ENCODE assay signal across 9 mouse cellular contexts in genomic region chr7:25781937-25782610, GRCm38 (mm10). TPM values are rescaled to one million over a fixed set of nuclear protein-coding genes. Genes with fewer than 3 reads are reported as not detected.
DNase-seq lines count a peak whose midpoint lies in the region; ATAC-seq and TF ChIP-seq lines count a peak whose summit lies in the region.
"Had no signal": no experiment of that assay in that cellular context is flagged by ENCODE, and none has a peak within 500 bp of the region (broad histone marks: within the 10 kb centered on the region; RNA-seq: fewer than 3 reads in every experiment).

No protein-coding gene starts in this region.

- no peak overlapping the region for H3K27ac ChIP-seq in liver, embryonic 14.5 days
- H3K27ac ChIP-seq in neural tube, embryonic 14.5 days (ENCODE audit: low read depth, low read length): no peak overlapping the region

- no peak for TF ChIP-seq CTCF in E14TG2a.4 (conservative IDR thresholded peaks at IDR 0.05; ENCODE audit: low read length)
- TF ChIP-seq CTCF in liver, embryonic 14.5 days (IDR thresholded peaks at IDR 0.05; ENCODE audit: low read depth): no peak

- peak; percentile 49 for ATAC-seq in liver, embryonic 14.5 days (ENCODE audit: insufficient read depth)
- peak; percentile 68 for ATAC-seq in neural tube, embryonic 14.5 days (ENCODE audit: low read depth)

- H3K36me3 ChIP-seq in E14TG2a.4 (ENCODE audit: insufficient read depth, low read length): no peaks in the 10 kb centered on the region
- H3K36me3 ChIP-seq in liver, embryonic 14.5 days (replicated peaks; ENCODE audit: control insufficient read depth, insufficient read depth, low read depth): no peaks in the 10 kb centered on the region
- no peaks in the 10 kb centered on the region for H3K36me3 ChIP-seq in neural tube, embryonic 14.5 days (ENCODE audit: control insufficient read depth, insufficient read depth, low read length)

- no peak for TF ChIP-seq EP300 in liver, embryonic 14.5 days (IDR thresholded peaks at IDR 0.05; ENCODE audit: low read depth)

- WGBS in liver, embryonic 14.5 days (ENCODE audit: insufficient replicate concordance): 31% methylated on average over 11 of the region's 11 CpGs
- WGBS in neural tube, embryonic 14.5 days: 44% methylated on average over 11 of the region's 11 CpGs

- H3K4me3 ChIP-seq in E14TG2a.4 (replicated peaks; ENCODE audit: low read length): peak overlapping the region; percentile 76
- peak overlapping the region in 1 of 2 experiments; percentile 35; a peak in 2 of 4 replicates for H3K4me3 ChIP-seq in liver, embryonic 14.5 days (ENCODE audit: insufficient read depth in 1 of 2, low read depth in 2 of 2, low read length in 2 of 2)
- H3K4me3 ChIP-seq in neural tube, embryonic 14.5 days (ENCODE audit: low read depth, low read length): peak overlapping the region; percentile 29

- peak overlapping the region; percentile 60 for H3K4me2 ChIP-seq in liver, embryonic 14.5 days (ENCODE audit: low read depth)
- H3K4me2 ChIP-seq in neural tube, embryonic 14.5 days (ENCODE audit: low read depth, low read length): peak overlapping the region; percentile 61

- peak; percentile 88 for DNase-seq in 3T3-L1 (ENCODE audit: low read depth, low spot score)
- DNase-seq in forelimb bud, embryonic 11.5 days (ENCODE audit: low read depth, low spot score): peak; percentile 39
- DNase-seq in liver, embryonic 14.5 days (ENCODE audit: low read depth in 3 of 3, low spot score in 3 of 3): no peak
- no peak for DNase-seq in thymus, postnatal 0 days (ENCODE audit: low spot score)
- no peak for DNase-seq in urinary bladder, postnatal 10 days (ENCODE audit: low spot score)
- DNase-seq in left cerebral cortex, adult 9 months (ENCODE audit: low spot score in 2 of 2): no peak

- no peak overlapping the region for H3K9ac ChIP-seq in liver, embryonic 14.5 days (replicated peaks)
- H3K9ac ChIP-seq in neural tube, embryonic 14.5 days (replicated peaks; ENCODE audit: low read depth, low read length): peak overlapping the region; percentile 42; the same call in 1 of the 2 replicates

- peaks cover 38% of the 10 kb centered on the region for H3K27me3 ChIP-seq in E14TG2a.4 (ENCODE audit: insufficient read depth, low read length)
- no peaks in the 10 kb centered on the region for H3K27me3 ChIP-seq in liver, embryonic 14.5 days (ENCODE audit: control insufficient read depth, insufficient read depth, low read length)
- no peaks in the 10 kb centered on the region for H3K27me3 ChIP-seq in neural tube, embryonic 14.5 days (ENCODE audit: control insufficient read depth, insufficient read depth, low read length)

- peaks cover 7% of the 10 kb centered on the region for H3K9me3 ChIP-seq in E14TG2a.4 (ENCODE audit: low read length)
- H3K9me3 ChIP-seq in liver, embryonic 14.5 days (ENCODE audit: control insufficient read depth, low read length): no peaks in the 10 kb centered on the region
- no peaks in the 10 kb centered on the region for H3K9me3 ChIP-seq in neural tube, embryonic 14.5 days (ENCODE audit: control insufficient read depth, low read length)

- peaks cover 48% of the 10 kb centered on the region for H3K4me1 ChIP-seq in E14TG2a.4 (replicated peaks; ENCODE audit: low read depth, low read length)
- H3K4me1 ChIP-seq in liver, embryonic 14.5 days (replicated peaks; ENCODE audit: control insufficient read depth in 2 of 2, insufficient read depth in 2 of 2, low read length in 1 of 2): peaks cover 0 to 22% of the 10 kb centered on the region in 2 experiments; a peak in 2 of 4 replicates
- peaks cover 6% of the 10 kb centered on the region; the same call in 1 of the 2 replicates for H3K4me1 ChIP-seq in neural tube, embryonic 14.5 days (ENCODE audit: control insufficient read depth, insufficient read depth, low read length)

RNA-seq across cellular contexts. Expression of gene Axl, which starts 6.4 kb away (rescaled TPM):
- 5.3 and 5.8 TPM in 2 replicates for polyA plus RNA-seq in liver, embryonic 14.5 days (2012; rRNA removed)
- polyA plus RNA-seq in liver, embryonic 14.5 days (2014; fragmentation: Nextera tagmentation; extraction: Ambion mirVana): 11.8 and 12.7 TPM in 2 replicates
- 13.5 and 26.7 TPM in 2 replicates for polyA plus RNA-seq in neural tube, embryonic 14.5 days (2014; fragmentation: Nextera tagmentation; extraction: Ambion mirVana)
- 26.9 and 29.4 TPM in 2 replicates for polyA plus RNA-seq in thymus, postnatal 0 days (2015; fragmentation: Nextera tagmentation; extraction: Ambion mirVana)

RNA-seq across cellular contexts. Expression of gene Hnrnpul1, which starts 27.5 kb away (rescaled TPM):
- 22.8 and 26.5 TPM in 2 replicates for polyA plus RNA-seq in liver, embryonic 14.5 days (2012; rRNA removed)
- 36.5 and 39.1 TPM in 2 replicates for polyA plus RNA-seq in liver, embryonic 14.5 days (2014; fragmentation: Nextera tagmentation; extraction: Ambion mirVana)
- 52.9 and 53.0 TPM in 2 replicates for polyA plus RNA-seq in neural tube, embryonic 14.5 days (2014; fragmentation: Nextera tagmentation; extraction: Ambion mirVana)
- polyA plus RNA-seq in thymus, postnatal 0 days (2015; fragmentation: Nextera tagmentation; extraction: Ambion mirVana): 64.9 and 66.2 TPM in 2 replicates

RNA-seq across cellular contexts. Expression of gene Cyp2s1, which starts 34.6 kb away (rescaled TPM):
- polyA plus RNA-seq in liver, embryonic 14.5 days (2012; rRNA removed): 0.22 and 0.49 TPM in 2 replicates
- polyA plus RNA-seq in liver, embryonic 14.5 days (2014; fragmentation: Nextera tagmentation; extraction: Ambion mirVana): 0.25 and 0.52 TPM in 2 replicates
- 1.7 and 2.3 TPM in 2 replicates for polyA plus RNA-seq in neural tube, embryonic 14.5 days (2014; fragmentation: Nextera tagmentation; extraction: Ambion mirVana)
- 0.51 and 0.54 TPM in 2 replicates for polyA plus RNA-seq in thymus, postnatal 0 days (2015; fragmentation: Nextera tagmentation; extraction: Ambion mirVana)
- polyA plus RNA-seq: erythroblast, embryonic 14.5 days had no signal

Comparison
In these comparisons a context has a peak if more than half of its experiments do, and no peak if none do; other contexts are left out.
1. DNase-seq: peak in 3T3-L1 (single experiment) and forelimb bud, embryonic 11.5 days (single experiment); none in liver, embryonic 14.5 days (0 of 3), thymus, postnatal 0 days (single experiment), urinary bladder, postnatal 10 days (single experiment) and left cerebral cortex, adult 9 months (0 of 2).